Mouse (Mus musculus) kidney, postnatal 0 days (tissue): ENCODE results near the gene Plpp3. TPM values are rescaled to one million over a fixed set of nuclear protein-coding genes. Genes with fewer than 3 reads are reported as not detected.
A peak's percentile ranks its signal among the peaks of the same experiment; 100 is the strongest.

Source experiments
- ATAC-seq: fragments of 200-750 bp; cut with Nextera tagmentation; replicated peaks from 2 replicates; pipeline ENCODE4 v1.8.0; 2017; ENCODE audit warnings: low read depth, moderate number of reproducible peaks, moderate TSS enrichment, moderate library complexity; ENCODE audit not compliant: low FRiP score
- DNase-seq: peaks from one replicate; pipeline ENCODE4 v3.0.0-alpha.2; 2016; ENCODE audit warnings: low spot score
- H3K27ac ChIP-seq: fragments of 300-500 bp; sonication (generic); 2 replicates; pipeline ENCODE4 v1.5.1; 2014; ENCODE audit warnings: mild to moderate bottlenecking
- H3K27me3 ChIP-seq: fragments of 300-500 bp; sonication (generic); 2 replicates; pipeline ENCODE4 v1.6.1; 2014; ENCODE audit warnings: low read length, mixed read lengths; ENCODE audit not compliant: insufficient read depth
- H3K36me3 ChIP-seq: fragments of 300-500 bp; sonication (generic); 2 replicates; pipeline ENCODE4 v1.6.1; 2014; ENCODE audit warnings: low read length, mixed read lengths; ENCODE audit not compliant: insufficient read depth
- H3K4me1 ChIP-seq: fragments of 300-500 bp; sonication (generic); replicated peaks from 2 replicates; pipeline ENCODE4 v1.6.1; 2014; ENCODE audit warnings: antibody characterized with exemption, low read length, mixed read lengths; ENCODE audit not compliant: insufficient read depth
- H3K4me2 ChIP-seq: fragments of 300-500 bp; sonication (generic); 2 replicates; pipeline ENCODE4 v1.6.1; 2014; ENCODE audit warnings: mild to moderate bottlenecking, low read length, moderate library complexity, mixed read lengths
- H3K4me3 ChIP-seq: fragments of 300-500 bp; sonication (generic); replicated peaks from 2 replicates; pipeline ENCODE4 v1.5.1; 2014; ENCODE audit warnings: low read depth, low read length
- H3K9ac ChIP-seq: fragments of 300-500 bp; sonication (generic); 2 replicates; pipeline ENCODE4 v1.6.1; 2014; ENCODE audit warnings: low read depth, low read length
- H3K9me3 ChIP-seq: fragments of 300-500 bp; sonication (generic); replicated peaks from 2 replicates; pipeline ENCODE4 v1.6.1; 2016; ENCODE audit warnings: low read length, inconsistent platforms, mixed read lengths
- CTCF ChIP-seq: IDR thresholded peaks from 2 replicates; pipeline ENCODE4 v1.5.1; 2016; ENCODE audit warnings: antibody characterized with exemption, low read depth, mild to moderate bottlenecking, moderate library complexity
- WGBS: fragments of 180-500 bp; shearing (Covaris S2); extraction: QIAGEN DNeasy Blood & Tissue Kit; methylation state at CpG from one replicate; pipeline ENCODE4 v1.1.7; 2014; 5-methylcytosine and 5-hydroxymethylcytosine counted together
- polyA plus RNA-seq: library from polyadenylated mRNA; unstranded; fragments of >200 nt; fragmentation: Nextera tagmentation; extraction: Ambion mirVana; gene quantifications from 2 replicates; pipeline ENCODE4 v1.2.1, GENCODE M21; 2015

Plpp3 gene
- polyA plus RNA-seq, 1 experiment from 2014 or later: 77.4 TPM

DNA sequence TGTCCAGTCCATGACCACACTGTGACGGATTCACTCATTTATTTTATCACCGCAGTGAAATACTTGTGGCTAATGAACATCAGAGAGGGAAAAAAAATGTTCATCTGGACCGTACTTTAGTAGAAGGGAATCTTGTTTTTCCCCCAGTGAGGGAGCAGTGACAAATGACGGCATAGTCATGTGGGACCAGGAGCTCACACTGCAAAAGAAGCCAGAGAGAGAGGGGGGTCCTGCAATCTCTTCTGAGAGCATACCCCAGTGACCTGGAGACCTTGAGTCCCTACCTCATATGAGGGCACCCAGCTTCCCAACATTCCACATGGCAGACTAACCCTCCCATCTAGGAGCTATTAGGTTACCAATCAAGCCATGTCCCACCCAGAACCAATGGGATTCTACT lies 116.3 kb downstream of the Plpp3 start:
- ATAC-seq (no peak), DNase-seq (no peak)
- H3K4me3 ChIP-seq: no peak overlapping the region
- no peak overlapping the region for H3K4me2 ChIP-seq
- no peaks in the 10 kb centered on the region for H3K9me3 ChIP-seq
- WGBS: 75% methylated on average over 4 of the region's 4 CpGs
- no peaks in the 10 kb centered on the region for H3K36me3 ChIP-seq
- no peak overlapping the region for H3K9ac ChIP-seq
- no peak overlapping the region for H3K27ac ChIP-seq
- no peaks in the 10 kb centered on the region for H3K4me1 ChIP-seq
- no peaks in the 10 kb centered on the region for H3K27me3 ChIP-seq
- TF ChIP-seq CTCF: no peak

DNA sequence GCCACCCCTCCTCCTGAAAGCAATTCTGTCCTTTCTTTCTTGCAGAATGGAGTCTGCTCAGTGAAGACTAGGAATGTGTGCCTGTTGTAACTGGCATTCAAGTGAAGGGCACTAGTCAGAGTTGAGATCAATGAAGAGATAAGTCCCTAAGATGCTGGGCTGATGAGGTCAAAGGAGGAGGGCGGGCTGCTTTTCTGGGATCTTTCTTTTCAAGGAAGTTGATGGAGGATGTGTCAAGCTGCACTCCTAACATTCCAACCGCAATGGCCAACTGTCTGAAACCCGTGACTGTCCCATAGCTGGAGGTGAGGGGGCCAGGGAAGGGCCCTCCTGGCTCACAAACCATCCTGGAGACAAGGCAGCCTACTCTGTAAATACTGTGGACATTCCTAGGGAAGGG lies 118.5 kb downstream of the Plpp3 start:
- Histone ChIP-seq H3K9me3 (no peaks in the 10 kb centered on the region), H3K9ac (no peak overlapping the region), H3K4me1 (no peaks in the 10 kb centered on the region; the same call in 1 of the 2 replicates), H3K27me3 (no peaks in the 10 kb centered on the region), H3K27ac (no peak overlapping the region), H3K36me3 (no peaks in the 10 kb centered on the region), H3K4me2 (no peak overlapping the region), H3K4me3 (no peak overlapping the region)
- ATAC-seq: no peak
- WGBS: 64% methylated on average over 3 of the region's 3 CpGs
- no peak for DNase-seq
- no peak for TF ChIP-seq CTCF

DNA sequence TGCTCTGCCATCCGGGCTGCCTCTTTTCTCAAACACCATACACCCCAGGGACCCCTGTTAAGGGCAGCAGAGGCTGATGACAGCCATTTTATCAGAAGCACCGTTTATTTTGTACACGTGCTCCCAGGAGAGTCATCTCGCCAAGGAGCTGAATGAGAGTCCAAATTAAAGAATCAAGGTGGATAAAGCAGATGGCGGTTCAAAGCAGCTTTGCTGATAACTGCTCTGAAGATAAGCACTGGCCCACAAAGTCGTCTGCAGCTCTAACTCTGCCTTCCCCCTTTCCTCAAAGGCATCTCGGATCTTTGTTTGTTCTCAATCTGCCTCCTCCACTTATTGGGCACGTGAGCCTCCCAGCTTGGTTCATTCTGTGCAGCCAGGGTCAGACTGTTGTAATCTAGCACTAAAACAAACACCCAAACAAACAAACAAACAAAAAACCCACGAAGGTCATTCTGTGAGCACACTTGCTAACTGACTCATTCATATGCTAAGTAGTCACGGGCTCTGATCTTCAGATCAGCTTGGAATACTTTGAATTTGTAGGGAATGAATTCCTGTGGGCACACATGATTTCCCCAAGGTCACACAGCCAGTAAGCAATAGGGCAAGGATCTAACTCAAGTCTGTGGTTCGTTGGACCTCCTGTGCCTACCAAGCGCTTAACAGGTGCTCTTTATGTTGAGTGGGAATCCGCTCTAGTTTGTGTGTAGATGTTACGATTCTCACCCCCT lies 119.1 kb downstream of the Plpp3 start:
- H3K9ac ChIP-seq: no peak overlapping the region
- no peak overlapping the region for H3K4me2 ChIP-seq
- no peaks in the 10 kb centered on the region; the same call in 1 of the 2 replicates for H3K4me1 ChIP-seq
- 54% methylated on average over 14 of the region's 14 CpGs for WGBS
- peak overlapping the region; percentile 60; the same call in 1 of the 2 replicates for H3K27ac ChIP-seq
- H3K4me3 ChIP-seq: no peak overlapping the region
- DNase-seq (no peak), ATAC-seq (no peak)
- H3K36me3 ChIP-seq: no peaks in the 10 kb centered on the region
- H3K27me3 ChIP-seq: no peaks in the 10 kb centered on the region
- TF ChIP-seq CTCF: no peak
- H3K9me3 ChIP-seq: no peaks in the 10 kb centered on the region

DNA sequence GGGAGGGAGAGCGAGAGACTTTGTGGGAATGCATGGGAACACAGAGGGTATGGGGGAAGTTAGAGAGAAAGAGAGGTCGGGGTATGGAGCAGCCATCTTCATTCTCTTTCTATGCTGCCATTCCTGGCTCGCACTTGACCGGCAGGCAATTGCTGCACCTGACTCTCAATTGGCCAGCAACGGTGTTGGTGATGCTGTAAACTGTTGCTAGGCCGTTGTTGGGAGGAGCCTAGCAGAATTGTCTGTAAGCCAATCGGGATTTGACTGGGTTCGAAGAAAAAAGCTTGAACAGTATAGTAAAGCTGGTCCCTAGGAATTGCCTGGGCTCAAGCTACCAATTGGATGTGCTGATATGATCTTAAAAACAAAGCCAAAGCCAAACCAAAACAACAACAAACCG lies 121.0 kb downstream of the Plpp3 start:
- WGBS: 64% methylated on average over 9 of the region's 9 CpGs

GRCm38 (mm10) chr4:105278571-105279410 lies 121.6 kb downstream of the Plpp3 start:
- DNase-seq: no peak

More for the DNA sequence above, 121.0 kb downstream of the Plpp3 start:
- no peak overlapping the region for H3K4me3 ChIP-seq
- ATAC-seq (no peak), DNase-seq (no peak)
- no peak overlapping the region for H3K4me2 ChIP-seq
- no peaks in the 10 kb centered on the region for H3K36me3 ChIP-seq
- H3K27me3 ChIP-seq: no peaks in the 10 kb centered on the region
- TF ChIP-seq CTCF: no peak
- no peak overlapping the region for H3K27ac ChIP-seq
- no peak overlapping the region for H3K9ac ChIP-seq
- peaks cover 5% of the 10 kb centered on the region; the same call in 1 of the 2 replicates for H3K4me1 ChIP-seq
- H3K9me3 ChIP-seq: no peaks in the 10 kb centered on the region

DNA sequence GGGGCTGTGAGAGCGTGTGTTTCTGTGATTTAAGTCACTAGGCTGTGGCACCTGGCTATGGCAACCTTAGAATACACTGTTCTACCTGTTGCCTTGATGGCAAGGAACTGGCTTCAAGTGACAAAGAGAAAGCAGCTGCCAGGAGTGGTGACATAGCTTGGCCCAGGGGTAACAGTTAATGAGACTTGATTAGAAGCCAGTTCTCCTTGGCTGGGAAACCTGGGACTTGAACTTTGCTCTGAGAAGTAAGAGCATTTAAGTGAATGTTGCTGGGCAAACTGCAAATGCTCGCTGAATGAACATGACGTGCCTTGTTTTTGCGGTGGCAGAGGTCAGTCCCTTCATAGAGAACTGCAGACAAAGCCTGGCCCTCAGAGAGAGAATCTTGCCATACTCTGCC lies 122.7 kb downstream of the Plpp3 start:
- no peaks in the 10 kb centered on the region for H3K27me3 ChIP-seq
- H3K36me3 ChIP-seq: no peaks in the 10 kb centered on the region
- no peak overlapping the region for H3K9ac ChIP-seq
- no peaks in the 10 kb centered on the region for H3K9me3 ChIP-seq
- DNase-seq (no peak), ATAC-seq (no peak)
- 79% methylated on average over 4 of the region's 4 CpGs for WGBS
- no peak overlapping the region for H3K4me3 ChIP-seq
- no peak for TF ChIP-seq CTCF
- no peak overlapping the region for H3K4me2 ChIP-seq
- H3K27ac ChIP-seq: no peak overlapping the region
- H3K4me1 ChIP-seq: peaks cover 5% of the 10 kb centered on the region; the same call in 1 of the 2 replicates

More at GRCm38 (mm10) chr4:105278571-105279410, 121.6 kb downstream of the Plpp3 start:
- Histone ChIP-seq H3K4me1 (peaks cover 5% of the 10 kb centered on the region; the same call in 1 of the 2 replicates), H3K9ac (no peak overlapping the region), H3K27ac (no peak overlapping the region), H3K9me3 (no peaks in the 10 kb centered on the region), H3K27me3 (no peaks in the 10 kb centered on the region), H3K4me2 (no peak overlapping the region), H3K4me3 (no peak overlapping the region), H3K36me3 (no peaks in the 10 kb centered on the region)
- ATAC-seq: no peak
- TF ChIP-seq CTCF: no peak
- 66% methylated on average over 15 of the region's 15 CpGs for WGBS
